Mouse (Mus musculus): ENCODE measurements around the gene Batf3. TPM values are rescaled to one million over a fixed set of nuclear protein-coding genes. Genes with fewer than 3 reads are reported as not detected.
A peak's percentile ranks its signal among the peaks of the same experiment; 100 is the strongest.
"Not testable (repeated sequence)": the region's sequence is repeated elsewhere in the genome, so short reads cannot be mapped to it uniquely, and the experiment has no call there.

Batf3 gene
- total RNA-seq, 2 experiments from 2014 or later: not detected

DNA sequence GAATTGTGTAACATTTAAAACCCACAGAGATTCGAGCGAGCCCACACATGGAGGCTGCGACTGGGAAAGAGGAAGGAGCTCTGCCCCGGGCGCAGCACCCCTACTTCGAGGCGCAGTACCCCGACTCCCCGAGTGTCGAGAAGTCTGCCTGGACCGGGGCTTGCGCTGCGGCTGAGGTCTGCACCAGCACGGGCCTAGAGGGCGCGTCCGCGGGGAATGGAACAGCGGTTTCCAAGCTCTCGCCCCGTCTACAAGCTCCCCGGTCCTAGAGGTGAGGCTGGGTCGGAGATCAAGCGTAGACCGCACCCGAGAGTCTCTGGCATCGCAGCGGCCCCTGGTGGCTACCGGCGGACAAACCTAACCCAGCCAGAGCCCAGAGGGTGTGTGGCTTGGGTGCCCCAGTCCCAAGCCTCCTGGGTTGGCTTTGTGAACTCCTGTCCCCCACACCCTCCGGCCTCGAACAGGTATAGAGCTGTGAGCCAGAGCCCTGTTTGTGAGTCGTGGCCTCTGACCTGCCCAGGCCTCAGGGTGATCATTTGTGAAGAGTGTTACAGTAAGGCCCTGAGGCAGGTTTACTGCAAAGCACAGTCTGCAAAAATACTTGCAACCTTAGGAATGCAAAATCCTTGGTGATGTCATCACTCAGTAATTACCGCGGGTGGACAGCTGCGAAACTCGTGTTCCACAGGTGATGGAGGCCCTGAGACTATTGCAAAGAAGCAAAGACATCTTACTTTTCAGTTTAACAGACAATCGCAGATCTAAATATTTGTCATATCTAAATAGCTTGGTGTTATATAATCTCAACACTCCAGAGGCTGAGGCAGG is 28.4 kb downstream of the Batf3 start:
- peak; percentile 83 for ATAC-seq (replicated peaks; ENCODE audit: poor library complexity, severe bottlenecking)

- ATAC-seq (replicated peaks; ENCODE audit: poor library complexity, severe bottlenecking): peak; percentile 51
Observed at GRCm38 (mm10) chr1:191131692-191132091, 34.0 kb downstream of the Batf3 start.

GRCm38 (mm10) chr1:191132240-191132639 is 34.6 kb downstream of the Batf3 start:
- no peak for ATAC-seq (replicated peaks; ENCODE audit: poor library complexity, severe bottlenecking)

DNA sequence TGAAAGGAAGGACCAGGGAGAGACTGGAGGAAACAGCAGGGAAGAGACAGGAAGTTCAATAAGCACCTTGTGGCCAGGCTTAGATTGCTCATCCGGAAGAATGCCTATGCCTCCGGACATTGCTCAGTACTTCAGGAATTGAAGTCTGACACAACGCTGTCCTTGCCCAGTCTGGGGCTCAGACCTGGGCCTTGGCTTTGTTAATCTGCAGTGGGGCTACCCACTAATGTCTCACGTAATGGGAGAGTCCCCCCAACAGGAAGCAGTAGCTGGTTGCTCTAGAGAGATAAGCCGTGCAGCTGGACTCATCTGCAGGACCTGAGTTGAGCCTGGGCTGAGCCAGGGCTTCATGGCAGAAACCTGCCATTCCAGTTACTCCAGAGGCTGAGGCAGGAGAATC is 35.3 kb downstream of the Batf3 start:
- peak; percentile 86 for ATAC-seq (replicated peaks; ENCODE audit: poor library complexity, severe bottlenecking)

DNA sequence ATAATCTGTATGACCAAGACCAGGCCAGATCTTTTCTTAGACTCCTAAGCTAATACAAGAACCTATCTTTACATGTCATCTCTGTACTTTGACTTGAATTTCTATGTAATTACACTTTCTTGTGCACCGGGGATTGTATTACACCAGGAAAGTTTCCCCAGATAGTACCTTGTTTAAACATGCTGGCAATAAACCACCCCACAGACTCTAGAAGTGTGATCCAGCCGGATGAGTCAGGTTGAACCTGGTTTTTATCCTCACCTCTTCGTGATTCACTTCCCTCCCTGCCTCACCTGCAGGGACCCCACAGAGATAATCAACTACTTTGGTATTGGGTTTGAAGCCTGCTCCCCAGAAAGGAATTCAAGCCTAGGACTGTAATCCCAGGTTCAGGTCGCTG is 37.8 kb downstream of the Batf3 start:
- ATAC-seq (replicated peaks; ENCODE audit: poor library complexity, severe bottlenecking): no peak

DNA sequence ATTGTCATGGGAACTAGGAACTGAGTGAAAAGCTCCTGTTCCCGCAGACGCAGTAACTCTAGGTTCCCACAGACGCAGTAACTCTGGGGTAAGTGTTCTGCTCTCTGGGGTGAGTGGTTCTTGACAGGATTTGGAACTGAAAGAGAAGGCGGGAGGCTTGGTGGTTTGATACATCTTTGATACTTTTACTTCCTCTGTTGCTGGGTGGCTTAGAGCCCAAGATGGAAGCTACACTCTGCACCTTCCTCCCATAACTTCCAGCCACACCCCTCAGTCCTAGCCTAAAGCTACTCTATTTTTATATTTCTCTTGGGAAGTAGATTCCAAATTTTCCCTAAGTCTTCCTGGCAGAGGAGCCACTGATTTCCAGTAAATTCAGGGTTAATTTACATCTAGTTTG is 40.8 kb downstream of the Batf3 start:
- ATAC-seq (replicated peaks; ENCODE audit: poor library complexity, severe bottlenecking): peak; percentile 69

- ATAC-seq (replicated peaks; ENCODE audit: poor library complexity, severe bottlenecking): no peak
Observed at GRCm38 (mm10) chr1:191138874-191139495, 41.3 kb downstream of the Batf3 start.

DNA sequence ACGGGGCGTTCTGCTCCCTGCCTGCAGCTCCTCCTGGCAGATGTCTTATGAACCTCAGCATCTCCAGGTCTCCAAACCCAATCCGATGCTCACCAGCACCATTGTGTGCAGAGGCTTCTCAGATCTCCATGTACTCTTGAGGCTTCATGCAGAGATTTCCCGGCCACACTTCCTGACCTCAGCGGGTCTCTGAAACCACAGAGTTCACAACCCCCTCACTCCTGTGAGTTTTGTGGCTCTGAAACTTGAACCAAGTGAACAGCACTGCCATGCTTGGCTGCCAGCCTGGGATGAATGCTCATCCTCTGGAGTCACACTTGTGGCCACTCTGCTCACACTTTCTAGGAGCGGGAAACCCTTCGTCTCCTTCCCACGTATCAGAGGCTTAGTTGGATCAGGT is 43.3 kb downstream of the Batf3 start:
- ATAC-seq (replicated peaks; ENCODE audit: poor library complexity, severe bottlenecking): peak; percentile 41

- not testable (repeated sequence) for ATAC-seq (replicated peaks; ENCODE audit: poor library complexity, severe bottlenecking)
Observed at GRCm38 (mm10) chr1:191149489-191149888, 51.8 kb downstream of the Batf3 start.

DNA sequence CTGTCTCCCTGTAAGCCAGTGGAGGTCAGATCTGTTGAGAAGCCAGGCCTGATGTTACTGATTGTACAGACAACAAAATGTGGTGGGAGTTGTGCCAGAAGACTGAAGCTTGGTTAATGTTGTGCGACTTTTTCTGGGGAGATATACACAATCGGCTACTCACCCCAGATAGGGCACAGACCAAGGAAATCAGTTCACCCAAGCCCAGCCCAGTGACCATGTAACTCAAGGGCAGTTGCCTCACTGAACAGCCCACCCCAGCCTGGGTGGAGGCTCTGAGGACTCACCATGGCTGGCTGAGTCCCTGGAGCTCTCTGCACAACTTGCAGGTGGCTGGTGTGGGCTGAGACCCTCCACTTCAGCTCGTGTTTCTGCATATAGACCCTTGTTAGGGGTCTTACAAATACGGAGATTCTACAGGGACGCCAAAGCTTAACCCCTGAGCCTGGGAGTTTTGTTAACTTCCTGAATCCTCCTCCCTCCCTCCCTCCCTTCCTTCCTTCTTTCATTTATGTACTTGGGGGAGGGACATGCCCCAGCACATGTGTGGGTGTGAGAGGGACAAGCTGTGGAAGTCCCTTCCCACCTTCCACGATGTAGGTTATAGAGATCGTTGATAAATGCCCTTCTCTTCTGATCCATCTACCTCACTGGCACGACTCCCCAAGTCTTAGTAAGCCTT is 53.4 kb downstream of the Batf3 start:
- peak; percentile 52 for ATAC-seq (replicated peaks; ENCODE audit: poor library complexity, severe bottlenecking)

- ATAC-seq (replicated peaks; ENCODE audit: poor library complexity, severe bottlenecking): peak; percentile 89
Observed at GRCm38 (mm10) chr1:191153052-191153451, 55.4 kb downstream of the Batf3 start.

DNA sequence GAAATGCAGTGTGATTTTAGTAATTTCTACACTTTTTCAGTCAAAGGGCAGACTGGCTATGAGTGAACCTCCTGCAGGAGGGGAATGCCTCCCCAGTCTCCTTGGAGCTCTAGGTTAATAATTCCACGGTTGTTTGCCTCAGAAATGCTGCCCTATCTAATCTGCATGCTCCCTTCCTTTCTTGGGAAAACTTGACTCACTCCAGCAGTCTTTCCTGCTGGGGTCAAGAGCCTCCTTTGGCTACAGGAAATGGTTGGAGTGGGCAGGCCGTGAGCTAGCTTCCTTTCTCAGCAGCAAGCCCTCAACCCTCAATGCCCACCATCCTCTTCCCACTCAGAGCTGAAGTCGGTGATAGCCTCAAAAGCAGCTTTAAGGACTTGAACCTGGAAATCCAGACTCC is 56.7 kb downstream of the Batf3 start:
- no peak for ATAC-seq (replicated peaks; ENCODE audit: poor library complexity, severe bottlenecking)

Other genes with a start within 250 kb of the Batf3 start
- gene Rps6kc1, start 186.1 kb upstream of the Batf3 start, total RNA-seq (2014; fragmentation: Nextera tagmentation): 5.1 and 6.7 TPM in 2 replicates
- gene Rps6kc1, start 186.1 kb upstream of the Batf3 start, total RNA-seq (2017): 9.4 and 16.0 TPM in 2 replicates
- gene Angel2, start 172.7 kb upstream of the Batf3 start, total RNA-seq (2014; fragmentation: Nextera tagmentation): 27.0 and 34.8 TPM in 2 replicates
- 29.4 and 49.4 TPM in 2 replicates for gene Angel2, start 172.7 kb upstream of the Batf3 start, total RNA-seq (2017)
- gene Vash2, start 118.6 kb upstream of the Batf3 start, total RNA-seq (2014; fragmentation: Nextera tagmentation): 0.64 TPM in 1 of 2 replicates, not detected in the other
- gene Vash2, start 118.6 kb upstream of the Batf3 start, total RNA-seq (2017): 0.21 TPM in 1 of 2 replicates, not detected in the other
- 25.1 and 29.5 TPM in 2 replicates for gene Flvcr1, start 71.7 kb upstream of the Batf3 start, total RNA-seq (2014; fragmentation: Nextera tagmentation)
- 27.0 and 32.6 TPM in 2 replicates for gene Flvcr1, start 71.7 kb upstream of the Batf3 start, total RNA-seq (2017)
- gene Spata45, start 61.2 kb upstream of the Batf3 start, total RNA-seq (2014; fragmentation: Nextera tagmentation): not detected in 2 replicates
- gene Spata45, start 61.2 kb upstream of the Batf3 start, total RNA-seq (2017): not detected in 2 replicates
- gene Tatdn3, start 34.9 kb upstream of the Batf3 start, total RNA-seq (2014; fragmentation: Nextera tagmentation): 4.0 and 21.4 TPM in 2 replicates
- gene Tatdn3, start 34.9 kb upstream of the Batf3 start, total RNA-seq (2017): 9.3 and 12.5 TPM in 2 replicates
- gene Nsl1, start 34.8 kb upstream of the Batf3 start, total RNA-seq (2014; fragmentation: Nextera tagmentation): 11.1 and 12.6 TPM in 2 replicates
- 14.1 and 17.6 TPM in 2 replicates for gene Nsl1, start 34.8 kb upstream of the Batf3 start, total RNA-seq (2017)
- gene Fam71a, start 67.0 kb downstream of the Batf3 start, total RNA-seq (2014; fragmentation: Nextera tagmentation): not detected in 2 replicates
- gene Fam71a, start 67.0 kb downstream of the Batf3 start, total RNA-seq (2017): 0.17 and 1.1 TPM in 2 replicates
- gene Atf3, start 120.2 kb downstream of the Batf3 start, total RNA-seq (2014; fragmentation: Nextera tagmentation): not detected in 2 replicates
- 8.7 and 12.8 TPM in 2 replicates for gene Atf3, start 120.2 kb downstream of the Batf3 start, total RNA-seq (2017)
- 36.7 and 54.4 TPM in 2 replicates for gene Nenf, start 220.3 kb downstream of the Batf3 start, total RNA-seq (2014; fragmentation: Nextera tagmentation)
- gene Nenf, start 220.3 kb downstream of the Batf3 start, total RNA-seq (2017): 5.5 and 9.8 TPM in 2 replicates
- 25.5 and 27.2 TPM in 2 replicates for gene Tmem206, start 228.1 kb downstream of the Batf3 start, total RNA-seq (2014; fragmentation: Nextera tagmentation)
- 19.7 and 23.2 TPM in 2 replicates for gene Tmem206, start 228.1 kb downstream of the Batf3 start, total RNA-seq (2017)